Mouse (Mus musculus) hindbrain, postnatal 0 days (tissue): ENCODE results near the gene B4galt5. TPM values are rescaled to one million over a fixed set of nuclear protein-coding genes. Genes with fewer than 3 reads are reported as not detected.
A peak's percentile ranks its signal among the peaks of the same experiment; 100 is the strongest.

Experiments used
- ATAC-seq: fragments of 200-750 bp; cut with Nextera tagmentation; 2 replicates; pipeline ENCODE4 v1.8.0; 2017; ENCODE audit warnings: mild to moderate bottlenecking, moderate TSS enrichment, moderate library complexity
- DNase-seq: peaks from one replicate; pipeline ENCODE4 v3.0.0-alpha.2; 2015; ENCODE audit warnings: low spot score
- H3K27ac ChIP-seq: fragments of 300-500 bp; sonication (generic); 2 replicates; pipeline ENCODE4 v1.5.1; 2014; ENCODE audit warnings: mild to moderate bottlenecking
- H3K27me3 ChIP-seq: fragments of 300-500 bp; sonication (generic); 2 replicates; pipeline ENCODE4 v1.6.1; 2014; ENCODE audit warnings: low read length, mixed read lengths; ENCODE audit not compliant: insufficient read depth
- H3K36me3 ChIP-seq: fragments of 300-500 bp; sonication (generic); 2 replicates; pipeline ENCODE4 v1.6.1; 2014; ENCODE audit warnings: low read length, mixed read lengths; ENCODE audit not compliant: insufficient read depth
- H3K4me1 ChIP-seq: fragments of 300-500 bp; sonication (generic); 2 replicates; pipeline ENCODE4 v1.6.1; 2014; ENCODE audit warnings: antibody characterized with exemption, low read length, mixed read lengths; ENCODE audit not compliant: insufficient read depth
- H3K4me2 ChIP-seq: fragments of 300-500 bp; sonication (generic); 2 replicates; pipeline ENCODE4 v1.6.1; 2014; ENCODE audit warnings: low read depth, mild to moderate bottlenecking, low read length, moderate library complexity, mixed read lengths
- H3K4me3 ChIP-seq: fragments of 300-500 bp; sonication (generic); 2 replicates; pipeline ENCODE4 v1.5.1; 2014; ENCODE audit warnings: low read length
- H3K9ac ChIP-seq: fragments of 300-500 bp; sonication (generic); replicated peaks from 2 replicates; pipeline ENCODE4 v1.6.1; 2014; ENCODE audit warnings: mild to moderate bottlenecking, low read length, moderate library complexity, mixed read lengths
- H3K9me3 ChIP-seq: fragments of 300-500 bp; sonication (generic); 2 replicates; pipeline ENCODE4 v1.6.1; 2016; ENCODE audit warnings: low read length, mixed read lengths
- CTCF ChIP-seq: IDR thresholded peaks from 2 replicates; pipeline ENCODE4 v1.5.1; 2016; ENCODE audit warnings: antibody characterized with exemption, control low read depth, low read depth
- WGBS: fragments of 180-500 bp; shearing (Covaris S2); extraction: QIAGEN DNeasy Blood & Tissue Kit; methylation state at CpG from one replicate; pipeline ENCODE4 v1.1.7; 2014; 5-methylcytosine and 5-hydroxymethylcytosine counted together
- polyA plus RNA-seq: library from polyadenylated mRNA; unstranded; fragments of >200 nt; fragmentation: Nextera tagmentation; extraction: Ambion mirVana; gene quantifications from 2 replicates; pipeline ENCODE4 v1.2.1, GENCODE M21; 2015
- total RNA-seq: library from RNA; depleted of rRNA; stranded (reverse); fragments of >200 nt; gene quantifications from 2 replicates; pipeline ENCODE4 v1.2.3, GENCODE M21; 2014

Gene B4galt5
- total and polyA plus RNA-seq, 2 experiments from 2014 or later, result 31.5 to 67.5 TPM

GRCm38 (mm10) chr2:167301601-167302000 is 47.4 kb downstream of the B4galt5 start:
- DNase-seq (no peak), ATAC-seq (no peak)
- no peak overlapping the region for H3K27ac ChIP-seq
- peaks cover 4% of the 10 kb centered on the region; the same call in 1 of the 2 replicates for H3K36me3 ChIP-seq
- H3K4me2 ChIP-seq, result no peak overlapping the region
- no peaks in the 10 kb centered on the region for H3K9me3 ChIP-seq
- no peak overlapping the region for H3K4me3 ChIP-seq
- H3K4me1 ChIP-seq, result 0 out of 2 replicates have a peak, but pooled peaks cover 11% of the 10 kb centered on the region
- H3K9ac ChIP-seq, result no peak overlapping the region
- no peak for TF ChIP-seq CTCF
- H3K27me3 ChIP-seq, result no peaks in the 10 kb centered on the region
- 93% methylated on average over 7 of the region's 7 CpGs for WGBS

GRCm38 (mm10) chr2:167300943-167301497 is 48.0 kb downstream of the B4galt5 start:
- Histone ChIP-seq H3K4me3 (no peak overlapping the region), H3K9me3 (no peaks in the 10 kb centered on the region), H3K4me2 (no peak overlapping the region), H3K4me1 (0 out of 2 replicates have a peak, but pooled peaks cover 11% of the 10 kb centered on the region), H3K9ac (no peak overlapping the region), H3K27me3 (no peaks in the 10 kb centered on the region), H3K36me3 (no peaks in the 10 kb centered on the region; the same call in 1 of the 2 replicates), H3K27ac (no peak overlapping the region)
- no peak for TF ChIP-seq CTCF
- DNase-seq, result no peak
- no peak for ATAC-seq
- 91% methylated on average over 21 of the region's 21 CpGs for WGBS

- Histone ChIP-seq H3K9ac (no peak overlapping the region), H3K4me3 (no peak overlapping the region), H3K27me3 (no peaks in the 10 kb centered on the region), H3K4me1 (0 out of 2 replicates have a peak, but pooled peaks cover 11% of the 10 kb centered on the region), H3K36me3 (no peaks in the 10 kb centered on the region; the same call in 1 of the 2 replicates), H3K9me3 (no peaks in the 10 kb centered on the region), H3K4me2 (no peak overlapping the region), H3K27ac (peak overlapping the region; percentile 78)
- WGBS, result 40% methylated on average over 6 of the region's 6 CpGs
- TF ChIP-seq CTCF, result no peak
- ATAC-seq, result peak; percentile 50
- peak; percentile 57 for DNase-seq
Observed at GRCm38 (mm10) chr2:167299861-167300667, 48.9 kb downstream of the B4galt5 start.

- WGBS, result 54% methylated on average over 27 of the region's 27 CpGs
- ATAC-seq (peak; percentile 55), DNase-seq (peak; percentile 56)
- Histone ChIP-seq H3K27ac (peak overlapping the region; percentile 78), H3K9me3 (no peaks in the 10 kb centered on the region), H3K4me2 (no peak overlapping the region), H3K4me1 (0 out of 2 replicates have a peak, but pooled peaks cover 11% of the 10 kb centered on the region), H3K9ac (no peak overlapping the region), H3K36me3 (no peaks in the 10 kb centered on the region), H3K4me3 (no peak overlapping the region), H3K27me3 (no peaks in the 10 kb centered on the region)
- TF ChIP-seq CTCF, result no peak
Observed at GRCm38 (mm10) chr2:167298729-167299705, 50.0 kb downstream of the B4galt5 start.

- Histone ChIP-seq H3K9me3 (no peaks in the 10 kb centered on the region), H3K27me3 (no peaks in the 10 kb centered on the region), H3K27ac (no peak overlapping the region), H3K9ac (no peak overlapping the region), H3K4me1 (0 out of 2 replicates have a peak, but pooled peaks cover 11% of the 10 kb centered on the region), H3K4me3 (no peak overlapping the region), H3K4me2 (no peak overlapping the region), H3K36me3 (no peaks in the 10 kb centered on the region)
- TF ChIP-seq CTCF, result no peak
- WGBS, result 93% methylated on average over 11 of the region's 11 CpGs
- ATAC-seq, result no peak
- DNase-seq, result no peak
Observed at GRCm38 (mm10) chr2:167297985-167298384, 51.0 kb downstream of the B4galt5 start.

GRCm38 (mm10) chr2:167294926-167295325 is 54.1 kb downstream of the B4galt5 start:
- TF ChIP-seq CTCF, result no peak
- 59% methylated on average over 15 of the region's 15 CpGs for WGBS

More at GRCm38 (mm10) chr2:167294926-167295325, 54.1 kb downstream of the B4galt5 start:
- Histone ChIP-seq H3K27me3 (no peaks in the 10 kb centered on the region), H3K36me3 (no peaks in the 10 kb centered on the region), H3K9me3 (no peaks in the 10 kb centered on the region), H3K27ac (no peak overlapping the region), H3K9ac (no peak overlapping the region), H3K4me3 (no peak overlapping the region), H3K4me1 (0 out of 2 replicates have a peak, but pooled peaks cover 11% of the 10 kb centered on the region), H3K4me2 (peak overlapping the region; percentile 21; the same call in 1 of the 2 replicates)
- no peak for DNase-seq
- no peak for ATAC-seq
